Mouse (Mus musculus) urinary bladder, adult 18-20 months (tissue): Measurements from ENCODE around the gene Syt11.
"Not testable (repeated sequence)": the region's sequence is repeated elsewhere in the genome, so short reads cannot be mapped to it uniquely, and the experiment has no call there.

ENCODE experiments used
- DNase-seq, 2 experiments: peaks; one replicate each; pipeline ENCODE4 v3.0.0; 2022; ENCODE audit warnings: low spot score in 2 of 2, mixed read lengths in 2 of 2

The Syt11 gene

GRCm38 (mm10) chr3:88736556-88736955 is 38.4 kb downstream of the Syt11 start:
- DNase-seq: no peak

GRCm38 (mm10) chr3:88719098-88719497 is 55.9 kb downstream of the Syt11 start:
- peak in 1 of 2 experiments; percentile 16 for DNase-seq

GRCm38 (mm10) chr3:88717831-88718230 is 57.1 kb downstream of the Syt11 start:
- DNase-seq: no peak

GRCm38 (mm10) chr3:88717198-88717798 is 57.7 kb downstream of the Syt11 start:
- DNase-seq: peak in 1 of 2 experiments; percentile 40

- DNase-seq: peak; percentile 75 to 78
These were observed 58.4 kb downstream of the Syt11 start, which contains the start of gene Rit1 for GRCm38 (mm10) chr3:88716399-88717197. Rit1 (plus strand) TSS chr3:88716838.

- not testable (repeated sequence) for DNase-seq
These were observed 59.2 kb downstream of the Syt11 start for GRCm38 (mm10) chr3:88715716-88716115.

GRCm38 (mm10) chr3:88714725-88715124 is 60.2 kb downstream of the Syt11 start:
- DNase-seq: no peak

GRCm38 (mm10) chr3:88713709-88714108 is 61.3 kb downstream of the Syt11 start:
- DNase-seq: no peak

- DNase-seq: no peak
These were observed 73.7 kb downstream of the Syt11 start for GRCm38 (mm10) chr3:88701222-88701621.

GRCm38 (mm10) chr3:88700247-88700646 is 74.7 kb downstream of the Syt11 start:
- no peak for DNase-seq

GRCm38 (mm10) chr3:88698834-88699233 is 76.1 kb downstream of the Syt11 start:
- no peak for DNase-seq

GRCm38 (mm10) chr3:88698051-88698450 is 76.9 kb downstream of the Syt11 start:
- no peak for DNase-seq

GRCm38 (mm10) chr3:88695545-88695944 is 79.4 kb downstream of the Syt11 start:
- DNase-seq: no peak
